Mouse (Mus musculus): ENCODE data around the gene Ntng1.

DNA sequence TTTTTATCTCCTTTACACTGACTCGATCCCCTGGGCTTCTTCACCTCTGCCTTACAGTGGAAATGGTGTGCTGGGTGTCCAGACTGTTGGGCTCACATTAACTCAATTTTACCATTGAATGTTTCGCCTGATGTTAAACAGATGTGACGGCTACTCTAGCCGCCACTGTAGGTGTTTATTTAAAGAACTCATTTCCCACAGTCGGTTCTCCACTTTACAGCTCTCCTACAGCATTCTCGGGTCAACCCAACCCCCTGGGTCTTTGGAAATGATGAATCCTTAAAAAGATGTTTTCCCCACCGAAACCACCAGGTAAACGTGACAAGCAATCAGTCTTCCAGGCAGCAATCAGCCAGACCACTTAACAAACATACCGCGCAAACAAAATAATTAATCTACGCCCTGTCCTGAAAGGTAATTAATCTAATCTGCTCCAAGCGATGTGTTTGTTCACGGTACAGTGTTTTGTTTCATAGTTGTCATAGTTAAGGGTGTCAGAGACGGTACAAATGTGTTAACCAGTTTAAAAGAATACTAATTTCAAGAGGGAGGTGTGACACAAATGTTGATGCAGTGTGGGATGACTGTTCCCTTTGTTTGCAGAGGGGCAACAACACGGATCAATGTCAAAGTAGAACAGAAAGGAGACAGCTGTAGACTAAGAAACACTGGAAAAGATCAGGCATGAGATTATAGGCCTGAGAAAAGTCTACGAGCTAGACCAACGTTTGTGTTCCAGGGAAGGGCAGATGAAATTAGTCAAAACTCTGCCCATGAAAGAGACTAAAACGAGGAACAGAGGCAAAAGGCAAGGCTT, 120.8 kb downstream of the Ntng1 start:
- TF ChIP-seq POLR2A (IDR thresholded peaks at IDR 0.05; ENCODE audit: control insufficient read depth, extremely low read depth, insufficient read depth, low read length, poor library complexity) (no peak), CTCF (IDR thresholded peaks at IDR 0.05; ENCODE audit: borderline replicate concordance, control insufficient read depth, extremely low read depth, insufficient read depth, low read length, poor library complexity) (no peak)
